Mouse (Mus musculus): ENCODE measurements around the gene Dhdh.
"Not testable (repeated sequence)": the region's sequence is repeated elsewhere in the genome, so short reads cannot be mapped to it uniquely, and the experiment has no call there.

The Dhdh gene

GRCm38 (mm10) chr7:45488293-45489204 is at the start of gene Dhdh:
TSS of gene Dhdh (minus strand) at chr7:45488805.
- no peak for DNase-seq (ENCODE audit: inconsistent ontology term)

GRCm38 (mm10) chr7:45537602-45538001 is 49.0 kb upstream of the Dhdh start:
- DNase-seq (ENCODE audit: inconsistent ontology term): no peak

DNA sequence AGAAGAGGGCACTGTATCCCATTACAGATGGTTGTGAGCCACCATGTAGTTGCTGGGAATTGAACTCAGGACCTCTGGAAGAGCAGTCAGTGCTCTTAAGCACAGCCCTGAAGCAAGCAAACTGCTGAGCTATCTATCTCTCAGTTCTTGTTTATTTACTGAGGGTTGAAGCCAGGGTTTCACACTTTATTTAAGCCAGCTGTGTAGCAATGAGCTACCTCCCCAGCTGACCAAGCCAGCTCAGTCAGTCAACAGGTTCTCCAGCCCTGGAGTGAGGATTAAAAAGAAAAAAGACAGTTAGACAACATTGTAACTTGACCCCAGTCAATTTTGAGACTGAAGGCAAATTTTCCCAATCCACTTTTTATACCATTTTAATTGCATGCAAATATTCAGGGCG is 47.1 kb upstream of the Dhdh start:
- DNase-seq (ENCODE audit: inconsistent ontology term): no peak

GRCm38 (mm10) chr7:45530643-45531042 is 42.0 kb upstream of the Dhdh start:
- DNase-seq (ENCODE audit: inconsistent ontology term): peak; percentile 59

DNA sequence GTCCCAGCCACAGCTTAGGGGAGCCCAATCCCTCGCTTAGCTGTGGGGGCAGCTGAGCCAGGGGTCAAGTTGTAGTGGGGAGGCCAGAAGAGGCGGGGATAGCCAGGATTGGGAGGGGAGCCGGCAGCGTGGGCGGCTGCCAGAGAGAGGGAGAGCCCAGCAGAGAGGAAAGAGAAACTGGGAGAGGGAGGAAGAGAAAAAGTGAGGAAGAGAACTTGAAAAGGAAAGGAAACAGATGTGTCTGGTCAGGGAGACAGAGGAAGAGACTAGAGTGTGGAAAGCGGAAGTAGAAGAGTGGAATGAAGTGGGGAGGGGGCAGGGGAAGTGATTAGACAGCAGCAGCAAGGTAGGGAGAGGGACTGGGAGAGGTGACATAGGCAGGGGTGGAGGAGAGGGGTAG is 40.9 kb upstream of the Dhdh start:
- DNase-seq (ENCODE audit: inconsistent ontology term): peak; percentile 72

GRCm38 (mm10) chr7:45527169-45527568 is 38.6 kb upstream of the Dhdh start:
- DNase-seq (ENCODE audit: inconsistent ontology term): not testable (repeated sequence)

DNA sequence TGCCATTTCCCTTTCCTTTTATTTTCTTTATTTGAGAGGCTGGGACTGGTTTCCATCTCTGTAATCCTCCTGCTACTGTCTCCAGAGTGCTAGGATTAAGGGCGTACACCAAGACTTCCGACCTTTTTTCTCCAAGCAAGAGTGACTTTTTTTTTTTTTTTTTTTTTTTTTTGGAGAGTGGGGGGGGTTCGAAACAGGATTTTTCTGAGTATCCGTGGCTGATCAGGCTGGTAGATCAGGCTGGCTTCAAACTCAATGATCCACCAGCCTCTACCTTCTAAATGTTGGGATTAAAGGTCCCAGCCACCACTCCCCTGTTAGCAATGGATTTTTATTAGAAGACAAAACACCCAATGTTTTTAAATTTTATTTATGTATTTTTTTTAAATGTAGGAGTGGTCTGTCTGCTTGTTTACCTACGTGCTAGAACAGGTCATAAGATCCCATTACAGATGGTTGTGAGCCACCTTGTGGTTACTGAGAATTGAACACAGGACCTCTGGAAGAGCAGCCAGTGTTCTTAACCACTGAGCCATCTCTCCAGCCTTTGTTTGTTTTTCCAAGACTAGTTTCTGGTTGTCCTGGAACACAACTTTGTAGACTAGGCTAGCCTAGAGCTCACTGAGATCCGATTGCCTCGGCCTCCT is 38.0 kb upstream of the Dhdh start:
- peak; percentile 42 for DNase-seq (ENCODE audit: inconsistent ontology term)

- DNase-seq (ENCODE audit: inconsistent ontology term): peak; percentile 97
Observed at GRCm38 (mm10) chr7:45525809-45526473, 37.3 kb upstream of the Dhdh start, which contains the start of the genes Ppp1r15a and Plekha4. TSS of gene Ppp1r15a (minus strand) at chr7:45526268. TSS of gene Plekha4 (plus strand) at chr7:45526330.

GRCm38 (mm10) chr7:45524841-45525621 is 36.4 kb upstream of the Dhdh start:
- peak; percentile 76 for DNase-seq (ENCODE audit: inconsistent ontology term)

DNA sequence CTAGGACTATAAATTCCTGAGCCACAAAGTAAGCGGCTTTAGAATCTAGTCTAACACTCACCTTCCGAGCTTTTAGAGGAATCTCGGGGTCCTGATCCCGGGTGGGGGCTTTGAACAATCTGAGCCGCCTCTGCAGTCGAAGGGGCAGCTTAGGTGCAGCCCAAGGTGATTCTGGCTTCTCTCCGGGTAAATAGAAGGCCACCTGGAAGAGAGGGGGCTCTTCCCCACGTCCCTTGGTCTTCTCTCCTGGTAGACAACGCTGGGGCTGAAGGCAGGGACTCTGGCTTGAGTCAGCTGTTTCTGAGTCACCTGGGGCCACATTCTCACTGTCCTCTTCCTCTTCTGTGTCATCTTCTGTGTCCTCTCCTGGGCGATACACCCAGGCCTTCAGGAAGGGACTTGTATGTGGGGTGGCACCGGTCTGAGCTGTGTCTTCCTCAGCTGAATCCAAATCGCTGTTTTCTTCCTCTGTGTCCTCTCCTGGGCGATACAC is 35.1 kb upstream of the Dhdh start:
- no peak for DNase-seq (ENCODE audit: inconsistent ontology term)

- peak; percentile 14 for DNase-seq (ENCODE audit: inconsistent ontology term)
Observed at GRCm38 (mm10) chr7:45522957-45523676, 34.5 kb upstream of the Dhdh start.

DNA sequence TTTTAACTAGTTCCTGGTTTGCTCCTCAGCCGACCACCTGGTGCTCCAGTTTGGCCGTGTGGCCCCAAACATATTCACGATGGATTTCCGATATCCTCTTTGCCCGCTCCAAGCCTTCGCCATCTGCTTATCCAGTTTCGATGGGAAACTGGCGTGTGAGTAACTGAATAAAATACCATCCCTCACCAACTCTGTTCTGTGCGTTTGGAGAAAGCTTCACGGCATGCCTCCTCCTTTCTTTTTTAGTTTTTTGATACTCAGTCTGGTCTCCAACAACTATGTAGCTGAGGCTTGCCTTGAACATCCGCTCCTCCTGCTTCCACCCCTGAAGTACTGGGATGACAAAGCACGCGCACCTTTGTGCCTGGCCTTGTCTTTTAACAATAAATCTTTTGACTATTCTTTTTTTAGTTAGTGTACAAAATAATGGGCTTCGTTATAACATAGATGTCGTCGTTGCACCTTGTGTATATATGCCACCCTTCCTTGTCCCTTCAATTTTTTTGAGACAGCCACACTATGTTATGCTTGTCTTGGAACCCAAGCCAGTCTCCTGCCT is 33.7 kb upstream of the Dhdh start:
- no peak for DNase-seq (ENCODE audit: inconsistent ontology term)

GRCm38 (mm10) chr7:45521728-45522184 is 33.2 kb upstream of the Dhdh start:
- peak; percentile 91 for DNase-seq (ENCODE audit: inconsistent ontology term)

DNA sequence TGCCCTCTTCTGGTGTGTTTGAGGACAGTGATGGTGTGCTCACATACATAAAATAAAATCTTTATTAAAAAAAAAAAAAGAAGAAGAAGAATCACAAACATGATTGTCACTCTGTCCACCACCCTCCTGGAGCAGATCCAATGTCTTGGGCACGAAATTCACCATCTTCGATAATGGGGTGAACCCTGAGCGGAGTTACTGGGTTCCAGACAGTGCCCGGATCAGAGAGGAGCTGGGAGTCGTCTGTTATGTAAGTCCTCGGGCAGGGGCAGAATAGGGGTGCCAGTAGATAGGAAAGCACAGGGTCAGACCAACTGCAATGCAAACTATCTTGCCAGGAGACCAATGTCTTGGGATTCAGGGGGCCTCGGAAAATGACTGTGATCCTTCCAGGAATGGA is 32.0 kb upstream of the Dhdh start:
- no peak for DNase-seq (ENCODE audit: inconsistent ontology term)

- DNase-seq (ENCODE audit: inconsistent ontology term): no peak
Observed at GRCm38 (mm10) chr7:45519345-45520120, 30.9 kb upstream of the Dhdh start.

GRCm38 (mm10) chr7:45518618-45519017 is 30.0 kb upstream of the Dhdh start:
- DNase-seq (ENCODE audit: inconsistent ontology term): no peak

GRCm38 (mm10) chr7:45516846-45517245 is 28.2 kb upstream of the Dhdh start:
- DNase-seq (ENCODE audit: inconsistent ontology term): not testable (repeated sequence)

DNA sequence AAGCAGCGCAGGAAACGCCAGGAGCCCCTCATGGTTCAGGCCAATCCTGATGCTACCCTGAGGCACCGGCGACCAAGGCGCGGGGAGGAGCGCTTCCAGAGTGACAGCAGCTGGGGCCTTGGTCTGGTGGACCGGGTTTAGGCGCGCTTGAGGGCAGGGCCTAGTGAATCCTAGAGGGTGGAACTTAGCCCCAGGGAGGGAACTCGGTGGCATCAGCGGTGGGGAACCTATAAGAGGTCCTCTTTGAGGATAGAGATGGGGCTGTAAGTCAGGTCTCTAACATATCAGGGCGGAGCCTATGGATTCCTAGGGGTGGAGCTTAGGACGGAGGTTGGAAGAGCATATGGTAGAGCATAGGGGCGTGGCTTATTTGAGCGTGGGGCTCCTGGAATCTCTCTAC is 26.8 kb upstream of the Dhdh start:
- DNase-seq (ENCODE audit: inconsistent ontology term): no peak

GRCm38 (mm10) chr7:45514411-45514810 is 25.8 kb upstream of the Dhdh start:
- no peak for DNase-seq (ENCODE audit: inconsistent ontology term)
